In genomic region chr17:24936259-24937237, GRCm38 (mm10) we compare ENCODE assay signal across 8 mouse cellular contexts. TPM values are rescaled to one million over a fixed set of nuclear protein-coding genes. Genes with fewer than 3 reads are reported as not detected.
DNase-seq lines count a peak whose midpoint lies in the region; ATAC-seq and TF ChIP-seq lines count a peak whose summit lies in the region.

Gene Mapk8ip3, minus strand, starts transcription at chr17:24936977.

- in situ Hi-C loops in ES-E14 (cut with MboI; ENCODE audit: low sequenced_read_pairs in 2 of 2, unreplicated experiment in 2 of 2), result no loop called here

- H3K27me3 ChIP-seq in forebrain, embryonic 16.5 days (replicated peaks; ENCODE audit: control insufficient read depth, insufficient read depth, low read length), result no peaks in the 10 kb centered on the region
- H3K27me3 ChIP-seq in lung, embryonic 14.5 days (ENCODE audit: insufficient read depth, low read length), result no peaks in the 10 kb centered on the region
- H3K27me3 ChIP-seq in thymus, adult 2 months (ENCODE audit: control insufficient read depth, insufficient read depth, low read length), result no peaks in the 10 kb centered on the region

- H3K9me3 ChIP-seq in ES-E14 (ENCODE audit: control insufficient read depth, insufficient read depth, low read depth, low read length), result no peaks in the 10 kb centered on the region
- no peaks in the 10 kb centered on the region for H3K9me3 ChIP-seq in forebrain, embryonic 16.5 days (ENCODE audit: control insufficient read depth, low read length)
- no peaks in the 10 kb centered on the region for H3K9me3 ChIP-seq in lung, embryonic 14.5 days (ENCODE audit: low read depth, low read length)

- 0 out of 4 replicates have a peak, but pooled peaks cover 0 to 3% of the 10 kb centered on the region in 2 experiments for H3K4me1 ChIP-seq in ES-E14 (ENCODE audit: control insufficient read depth in 2 of 2, insufficient read depth in 2 of 2, low read length in 2 of 2, poor library complexity in 1 of 2)
- peaks cover 28% of the 10 kb centered on the region for H3K4me1 ChIP-seq in forebrain, embryonic 16.5 days (replicated peaks; ENCODE audit: control insufficient read depth, insufficient read depth, low read length)
- peaks cover 5% of the 10 kb centered on the region; the same call in 1 of the 2 replicates for H3K4me1 ChIP-seq in lung, embryonic 14.5 days (ENCODE audit: insufficient read depth)
- peaks cover 5% of the 10 kb centered on the region; the same call in 1 of the 2 replicates for H3K4me1 ChIP-seq in olfactory bulb, adult 2 months (ENCODE audit: control insufficient read depth, insufficient read depth, low read length)
- peaks cover 7% of the 10 kb centered on the region for H3K4me1 ChIP-seq in thymus, adult 2 months (replicated peaks; ENCODE audit: control insufficient read depth, insufficient read depth, low read length)

- peak within 1 kb of the TSS; percentile 83 for H3K9ac ChIP-seq in ES-E14 (ENCODE audit: insufficient read depth, low read depth, low read length, poor library complexity, severe bottlenecking)
- H3K9ac ChIP-seq in forebrain, embryonic 16.5 days (replicated peaks; ENCODE audit: low read depth, low read length), result peak within 1 kb of the TSS; percentile 92
- peak within 1 kb of the TSS; percentile 86 for H3K9ac ChIP-seq in lung, embryonic 14.5 days

- no peak within 1 kb of the TSS for H3K27ac ChIP-seq in ES-E14 (ENCODE audit: insufficient read depth, low read depth, low read length, poor library complexity, severe bottlenecking)
- H3K27ac ChIP-seq in forebrain, embryonic 16.5 days (ENCODE audit: low read length), result peak within 1 kb of the TSS; percentile 92
- peak within 1 kb of the TSS; percentile 92 for H3K27ac ChIP-seq in layer of hippocampus, adult 2 months
- peak within 1 kb of the TSS; percentile 85 for H3K27ac ChIP-seq in lung, embryonic 14.5 days (ENCODE audit: low read depth)
- peak within 1 kb of the TSS; percentile 77 for H3K27ac ChIP-seq in olfactory bulb, adult 2 months (ENCODE audit: insufficient read depth, low read depth, low read length)
- peak within 1 kb of the TSS; percentile 35; the same call in 1 of the 2 replicates for H3K27ac ChIP-seq in thymus, adult 2 months (ENCODE audit: control insufficient read depth, insufficient read depth, low read length)

- peak within 1 kb of the TSS; percentile 86 to 98 for H3K4me3 ChIP-seq in ES-E14 (ENCODE audit: insufficient read depth in 1 of 2, low read depth in 1 of 2, low read length in 2 of 2, poor library complexity in 1 of 2, severe bottlenecking in 1 of 2)
- peak within 1 kb of the TSS; percentile 86 for H3K4me3 ChIP-seq in forebrain, embryonic 16.5 days (replicated peaks; ENCODE audit: low read length)
- peak within 1 kb of the TSS; percentile 85 for H3K4me3 ChIP-seq in layer of hippocampus, adult 2 months
- H3K4me3 ChIP-seq in lung, embryonic 14.5 days (ENCODE audit: low read depth, low read length), result peak within 1 kb of the TSS; percentile 97
- peak within 1 kb of the TSS; percentile 69 for H3K4me3 ChIP-seq in olfactory bulb, adult 2 months (ENCODE audit: insufficient read depth, low read depth, low read length)
- peak within 1 kb of the TSS; percentile 86 for H3K4me3 ChIP-seq in thymus, adult 2 months (ENCODE audit: control insufficient read depth, insufficient read depth, low read length)

- ATAC-seq in forebrain, embryonic 16.5 days, result peak; percentile 99
- ATAC-seq in lung, embryonic 14.5 days (ENCODE audit: insufficient read depth), result peak; percentile 98

- TF ChIP-seq CTCF in layer of hippocampus, adult 2 months (conservative IDR thresholded peaks at IDR 0.05), result peak; percentile 36
- TF ChIP-seq CTCF in lung, embryonic 14.5 days (IDR thresholded peaks at IDR 0.05; ENCODE audit: low read depth), result peak; percentile 48
- no peak for TF ChIP-seq CTCF in olfactory bulb, adult 2 months (IDR thresholded peaks at IDR 0.05; ENCODE audit: insufficient read depth, low read depth, low read length)
- TF ChIP-seq CTCF in thymus, adult 2 months (IDR thresholded peaks at IDR 0.05; ENCODE audit: borderline replicate concordance, control insufficient read depth, extremely low read depth, insufficient read depth, low read length, poor library complexity), result 0 out of 2 replicates have a peak, but pooled peaks have one; percentile 49

- TF ChIP-seq POLR2A in olfactory bulb, adult 2 months (IDR thresholded peaks at IDR 0.05; ENCODE audit: insufficient read depth, low read depth, low read length), result peak; percentile 77
- TF ChIP-seq POLR2A in thymus, adult 2 months (IDR thresholded peaks at IDR 0.05; ENCODE audit: control insufficient read depth, extremely low read depth, insufficient read depth, low read length, poor library complexity), result peak; percentile 90

- intact Hi-C loops in heart, postnatal 36 days (cut with DNase I), result loop anchor here (2.0 to 5.0 kb wide), 4 partner anchors 24 to 251 kb away; partner anchors contain the start of genes Cramp1l, Fahd1, Jpt2 and Unkl

- DNase-seq in ES-E14 (ENCODE audit: low read depth, low spot score), result peak; percentile 80
- DNase-seq in cerebellum, adult 11-12 months, result peak; percentile 94
- DNase-seq in heart, postnatal 36 days, result peak; percentile 96 to 97
- peak; percentile 95 to 97 for DNase-seq in layer of hippocampus, adult 2 months (ENCODE audit: low spot score in 2 of 2)
- peak; percentile 97 for DNase-seq in lung, embryonic 14.5 days
- peak; percentile 96 for DNase-seq in thymus, adult 2 months

- peak within 1 kb of the TSS; percentile 88 for H3K4me2 ChIP-seq in forebrain, embryonic 16.5 days (ENCODE audit: low read length)
- H3K4me2 ChIP-seq in lung, embryonic 14.5 days, result peak within 1 kb of the TSS; percentile 72

- under 1% methylated on average over 78 of the region's 78 CpGs for WGBS in forebrain, embryonic 16.5 days
- under 1% methylated on average over 78 of the region's 78 CpGs for WGBS in lung, embryonic 14.5 days
- WGBS in olfactory bulb, adult 2 months, result under 1% methylated on average over 78 of the region's 78 CpGs
- WGBS in thymus, adult 2 months, result under 1% methylated on average over 78 of the region's 78 CpGs

- no peaks in the 10 kb centered on the region for H3K36me3 ChIP-seq in ES-E14 (ENCODE audit: control insufficient read depth, insufficient read depth, low read length, poor library complexity, severe bottlenecking)
- no peaks in the 10 kb centered on the region; the same call in 1 of the 2 replicates for H3K36me3 ChIP-seq in forebrain, embryonic 16.5 days (ENCODE audit: control insufficient read depth, insufficient read depth)
- 0 out of 2 replicates have a peak, but pooled peaks cover 4% of the 10 kb centered on the region for H3K36me3 ChIP-seq in lung, embryonic 14.5 days (ENCODE audit: insufficient read depth)
- H3K36me3 ChIP-seq in thymus, adult 2 months (ENCODE audit: control insufficient read depth, insufficient read depth, low read length), result no peaks in the 10 kb centered on the region

TF ChIP-seq in ES-E14, 5 proteins besides CTCF, POLR2A, EP300 and RAD21:
- peak; percentile 22; the same call in 1 of the 2 replicates for TF ChIP-seq HCFC1 (IDR thresholded peaks at IDR 0.05; ENCODE audit: borderline replicate concordance, insufficient read depth, low read length)
- TF ChIP-seq ZNF384 (IDR thresholded peaks at IDR 0.05; ENCODE audit: low read depth, low read length), result no peak

RNA-seq across cellular contexts. Expression of gene Mapk8ip3, which starts in this region (rescaled TPM):
- 55.7 and 63.7 TPM in 2 replicates for total RNA-seq in ES-E14 (2012; rRNA removed)
- 100 and 114 TPM in 2 replicates for polyA plus RNA-seq in forebrain, embryonic 16.5 days (2015; fragmentation: Nextera tagmentation; extraction: Ambion mirVana)
- total RNA-seq in heart, postnatal 36 days (2021), result 10 to 100 TPM; 58.9 to 63.0 TPM
- total RNA-seq in layer of hippocampus, adult 2 months (2021), result 100 to 1,000 TPM; 409 to 411 TPM
- 32.1 and 34.2 TPM in 2 replicates for polyA plus RNA-seq in lung, embryonic 14.5 days (2014; fragmentation: Nextera tagmentation; extraction: Ambion mirVana)
- polyA plus RNA-seq in olfactory bulb, adult 2 months (2012; ENCODE audit: insufficient read depth, insufficient read length, low replicate concordance, missing spikeins), result 307 TPM in 1 of 2 replicates, not detected in the other
- 255 and 272 TPM in 2 replicates for polyA plus RNA-seq in thymus, adult 2 months (2012; rRNA removed)
